Mouse (Mus musculus): ENCODE data around the gene Tspan14.

The Tspan14 gene

GRCm38 (mm10) chr14:40874565-40874964, 92.0 kb downstream of the Tspan14 start:
- DNase-seq (ENCODE audit: low spot score) = no peak

- DNase-seq (ENCODE audit: low spot score) = no peak
Measured at GRCm38 (mm10) chr14:40873961-40874360, 92.6 kb downstream of the Tspan14 start.

GRCm38 (mm10) chr14:40870598-40870997, 96.0 kb downstream of the Tspan14 start:
- DNase-seq (ENCODE audit: low spot score) = no peak

- DNase-seq (ENCODE audit: low spot score) = no peak
Measured at GRCm38 (mm10) chr14:40864811-40865514, 101.6 kb downstream of the Tspan14 start.

- no peak for DNase-seq (ENCODE audit: low spot score)
Measured at GRCm38 (mm10) chr14:40863659-40864058, 102.9 kb downstream of the Tspan14 start.

GRCm38 (mm10) chr14:40863022-40863421, 103.6 kb downstream of the Tspan14 start:
- no peak for DNase-seq (ENCODE audit: low spot score)
